Mouse (Mus musculus) left cerebral cortex, postnatal 10 days (tissue): ENCODE results near the gene Nploc4. TPM values are rescaled to one million over a fixed set of nuclear protein-coding genes. Genes with fewer than 3 reads are reported as not detected.
"Not testable (repeated sequence)": the region's sequence is repeated elsewhere in the genome, so short reads cannot be mapped to it uniquely, and the experiment has no call there.

Source experiments
- DNase-seq, 2 experiments: peaks; one replicate each; pipeline ENCODE4 v3.0.0; 2021 to 2022; ENCODE audit warnings: low spot score in 2 of 2, mixed read lengths in 1 of 2; ENCODE audit errors: extremely low spot score in 1 of 2
- intact Hi-C: fragments of 180-260 bp; cut with DNase I; formaldehyde crosslinking; loops from one replicate; pipeline ENCODE4 v1.15.1; 2025
- total RNA-seq, 2 experiments: library from RNA; stranded (reverse); gene quantifications; 2 replicates each; pipeline ENCODE4 v1.2.3; 2021

The Nploc4 gene
- total RNA-seq, 2 experiments from 2014 or later = 63.1 to 70.3 TPM

GRCm38 (mm10) chr11:120359391-120359790 is 78.1 kb downstream of the Nploc4 start:
- intact Hi-C loops = no loop called here
- no peak for DNase-seq

GRCm38 (mm10) chr11:120357791-120358401 is 79.6 kb downstream of the Nploc4 start:
- intact Hi-C loops = no loop called here
- DNase-seq = peak; percentile 82 to 88

DNA sequence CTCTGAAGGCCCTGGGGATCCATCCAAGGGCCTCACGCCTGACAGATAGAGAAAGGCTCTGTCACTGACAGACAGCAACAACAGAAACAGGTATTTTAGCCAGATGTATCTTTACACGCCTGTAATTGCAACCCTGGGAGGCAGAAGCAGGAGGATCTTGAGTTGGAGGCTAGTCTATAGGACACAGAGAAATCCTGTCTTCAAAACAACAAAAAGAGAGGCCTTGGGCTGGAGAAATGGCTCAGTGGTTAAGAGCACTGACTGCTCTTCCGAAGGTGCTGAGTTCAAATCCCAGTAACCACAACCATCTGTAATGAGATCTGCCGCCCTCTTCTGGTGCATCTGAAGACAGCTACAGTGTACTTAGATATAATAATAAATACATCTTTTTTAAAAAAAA is 80.6 kb downstream of the Nploc4 start:
- intact Hi-C loops = no loop called here

GRCm38 (mm10) chr11:120356319-120356840 is 81.1 kb downstream of the Nploc4 start:
- intact Hi-C loops = no loop called here

More for the DNA sequence above, 80.6 kb downstream of the Nploc4 start:
- no peak for DNase-seq

DNA sequence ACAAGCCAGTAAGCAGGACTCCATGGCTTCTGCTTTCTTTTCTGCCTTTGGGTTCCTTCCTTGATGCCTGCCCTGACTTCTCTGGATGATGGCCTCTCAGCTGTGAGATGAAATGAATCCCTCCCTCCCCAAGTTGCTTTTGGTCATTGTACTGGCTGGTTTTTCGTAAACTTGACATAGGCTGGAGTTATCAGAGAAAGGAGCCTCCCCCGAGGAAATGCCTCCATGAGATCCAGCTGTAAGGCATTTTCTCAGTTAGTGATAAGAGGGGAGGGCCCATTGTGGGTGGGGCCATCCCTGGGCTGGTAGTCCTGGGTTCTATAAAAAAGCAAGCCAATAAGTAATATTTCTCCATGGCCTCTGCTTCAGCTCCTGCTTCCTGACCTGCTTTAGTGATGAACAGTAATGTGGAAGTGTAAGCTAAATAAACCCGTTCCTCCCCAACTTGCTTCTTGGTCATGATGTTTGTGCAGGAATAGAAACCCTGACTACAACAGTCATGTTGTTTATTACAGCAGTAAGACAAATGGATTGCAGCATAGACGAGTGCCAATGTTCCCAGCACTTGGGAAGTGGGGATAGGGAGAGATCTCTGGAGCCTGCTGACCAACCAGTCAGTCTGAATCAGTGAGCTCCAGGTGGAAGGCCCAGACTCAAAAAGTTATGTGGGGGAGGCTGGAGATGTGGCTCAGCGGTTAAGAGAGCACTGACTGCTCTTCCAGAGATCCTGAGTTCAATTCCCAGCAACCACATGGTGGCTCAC is 82.0 kb downstream of the Nploc4 start:
- no peak for DNase-seq
- intact Hi-C loops = no loop called here

More at GRCm38 (mm10) chr11:120356319-120356840, 81.1 kb downstream of the Nploc4 start:
- DNase-seq = peak in 1 of 2 experiments; percentile 24

DNA sequence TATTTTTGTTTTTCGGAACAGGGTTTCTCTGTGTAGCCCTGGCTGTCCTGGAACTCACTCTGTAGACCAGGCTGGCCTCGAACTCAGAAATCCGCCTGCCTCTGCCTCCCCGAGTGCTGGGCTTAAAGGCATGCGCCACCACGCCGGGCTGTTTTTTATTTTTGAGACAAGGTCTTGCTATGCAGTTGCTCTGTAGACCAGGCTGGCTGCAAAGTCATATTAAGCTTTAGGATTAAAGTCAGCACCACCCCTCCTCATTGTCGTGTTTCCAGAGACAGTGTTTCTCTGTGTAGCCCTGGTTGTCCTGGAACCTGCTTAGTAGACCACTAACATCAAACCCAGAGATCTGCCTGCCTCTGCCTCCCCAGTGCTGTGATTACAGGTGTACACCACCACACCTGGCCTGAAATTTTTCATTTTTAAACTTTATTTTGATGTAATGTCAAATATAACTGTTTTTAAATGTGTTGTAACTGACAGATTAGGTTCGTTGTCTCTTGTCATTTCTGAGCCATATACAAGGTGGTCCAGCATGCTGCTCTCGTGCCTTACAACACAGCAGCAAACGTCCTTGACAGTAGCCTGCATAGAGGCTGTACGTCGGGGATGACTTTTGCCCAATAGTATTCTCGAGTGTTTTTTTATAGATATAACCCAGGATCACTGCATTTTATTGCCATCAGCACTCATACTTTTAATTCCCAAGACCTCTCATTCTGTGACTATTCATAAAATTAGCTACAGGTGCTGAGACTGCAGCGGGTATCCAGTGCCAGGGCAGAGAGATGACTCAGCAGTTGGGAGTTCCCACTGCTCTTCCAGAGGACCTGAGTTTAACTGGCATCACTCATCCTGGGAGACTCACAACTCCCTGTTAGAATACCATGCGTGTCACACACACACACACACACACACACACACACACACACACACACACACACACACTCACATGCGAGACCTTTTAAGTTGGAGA is 82.9 kb downstream of the Nploc4 start:
- DNase-seq = no peak
- intact Hi-C loops = no loop called here

DNA sequence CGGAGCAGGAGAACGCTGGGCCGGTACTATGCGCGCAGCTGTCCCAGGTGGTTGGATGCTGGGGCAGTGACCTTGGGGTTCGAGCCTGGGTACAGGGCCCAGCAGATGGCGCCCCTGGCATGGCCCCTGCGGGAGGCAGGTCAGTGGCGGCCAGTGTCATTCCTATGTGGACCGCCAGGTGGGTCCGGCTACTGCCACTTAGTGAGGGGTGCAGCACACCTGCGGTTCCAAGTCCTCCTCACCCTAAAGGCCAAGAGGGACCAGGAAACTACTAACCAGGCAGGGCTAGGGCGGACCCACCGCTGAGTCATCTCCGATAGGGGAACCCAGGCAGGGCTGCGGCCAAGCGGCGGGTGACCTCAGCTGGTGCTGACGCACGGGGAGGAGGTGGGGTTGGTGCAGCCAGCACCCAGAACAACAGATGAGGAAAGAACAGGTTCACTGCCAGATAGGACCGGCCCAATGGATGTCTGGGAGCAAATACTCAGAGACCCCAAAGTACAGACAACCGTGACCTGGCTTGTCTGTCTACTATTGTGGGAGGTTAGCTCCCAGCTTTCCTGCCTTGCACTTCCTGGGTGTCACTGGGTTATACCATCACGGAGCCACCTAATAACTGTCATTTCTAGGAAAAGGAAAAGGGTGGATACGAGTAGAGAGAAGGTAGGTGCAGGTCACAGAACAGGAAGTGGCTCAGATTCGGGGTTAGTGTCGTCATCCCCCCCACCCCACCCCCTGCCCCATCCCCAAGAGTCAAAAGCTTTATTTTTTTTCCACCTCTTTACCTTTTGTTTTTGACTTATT is 83.8 kb downstream of the Nploc4 start:
- DNase-seq = peak in 1 of 2 experiments; percentile 86

GRCm38 (mm10) chr11:120352571-120353290 is 84.8 kb downstream of the Nploc4 start:
- peak in 1 of 2 experiments; percentile 81 for DNase-seq
- intact Hi-C loops = no loop called here

More for the DNA sequence above, 83.8 kb downstream of the Nploc4 start:
- intact Hi-C loops = no loop called here

DNA sequence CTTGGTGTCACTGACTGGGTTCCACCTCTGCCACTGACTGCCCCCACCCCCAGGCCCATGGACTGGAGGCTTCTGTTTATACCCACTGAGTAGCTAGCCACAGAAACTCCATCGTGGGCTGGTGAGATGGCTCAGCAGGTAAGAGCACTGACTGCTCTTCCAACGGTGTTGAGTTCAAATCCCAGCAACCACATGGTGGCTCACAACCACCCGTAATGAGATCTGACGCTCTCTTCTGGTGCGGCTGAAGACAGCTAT is 85.5 kb downstream of the Nploc4 start:
- intact Hi-C loops = not testable (repeated sequence)
- DNase-seq = peak in 1 of 2 experiments; percentile 38

GRCm38 (mm10) chr11:120351250-120352092 is 86.0 kb downstream of the Nploc4 start:
- DNase-seq = peak in 1 of 2 experiments; percentile 32
- intact Hi-C loops = no loop called here

DNA sequence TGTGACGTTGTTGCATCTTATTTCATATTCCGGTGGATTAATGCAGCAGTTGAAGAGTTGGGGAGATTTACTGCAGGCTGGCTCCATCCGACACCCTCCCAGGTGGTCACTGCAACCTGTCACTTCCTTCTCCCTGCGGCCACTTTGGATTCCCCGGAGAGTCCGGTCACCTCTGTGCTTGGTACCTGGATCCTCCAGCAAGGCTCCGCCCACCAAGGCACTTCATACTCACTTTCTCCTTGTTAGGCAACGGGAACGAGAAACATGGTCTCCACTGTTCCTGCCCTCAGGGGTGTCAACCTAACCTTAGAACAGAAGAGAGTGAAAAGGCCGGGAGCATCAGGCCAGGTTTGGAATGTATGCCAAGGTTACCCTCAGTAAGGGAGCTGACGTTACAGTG is 86.8 kb downstream of the Nploc4 start:
- intact Hi-C loops = no loop called here
- peak in 1 of 2 experiments; percentile 42 for DNase-seq

GRCm38 (mm10) chr11:120349986-120350702 is 87.4 kb downstream of the Nploc4 start:
- DNase-seq = peak; percentile 71 to 92
- intact Hi-C loops = loop anchor here (2.0 to 5.0 kb wide), 2 partner anchors 117 to 163 kb away; partner anchors contain the start of gene Bahcc1

DNA sequence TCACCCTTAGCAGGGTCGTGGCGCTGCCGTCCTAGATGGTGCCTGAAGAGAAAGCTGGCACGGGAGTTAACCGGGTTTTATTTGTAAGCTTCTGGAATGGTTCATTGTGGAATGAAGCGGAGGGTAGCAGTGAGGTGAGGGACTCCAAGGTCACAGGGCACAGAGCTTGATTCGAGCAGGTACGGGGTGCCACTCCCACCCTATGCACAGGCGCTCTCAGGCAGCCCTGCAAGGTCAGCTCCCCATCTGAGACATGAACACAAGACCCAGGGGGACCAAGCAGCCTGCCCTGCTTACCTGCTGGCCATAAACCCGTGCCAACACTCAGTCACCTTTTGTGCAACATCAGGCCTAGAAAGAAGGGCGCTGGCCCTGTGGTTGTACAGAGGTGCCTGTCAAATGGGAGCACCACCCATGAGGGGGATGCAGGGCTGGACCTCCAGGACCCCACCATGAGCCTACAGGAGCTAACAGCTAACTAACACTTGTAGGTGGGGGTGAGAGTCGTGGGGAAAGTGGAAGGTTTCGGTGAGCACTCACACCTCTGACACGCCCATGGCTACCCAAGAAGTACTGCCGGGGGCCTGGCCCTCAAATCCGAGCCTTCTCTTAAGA is 88.0 kb downstream of the Nploc4 start:
- intact Hi-C loops = loop anchor here (2.0 to 5.0 kb wide), 2 partner anchors 117 to 162 kb away; partner anchors contain the start of gene Bahcc1
- DNase-seq = peak in 1 of 2 experiments; percentile 45

- intact Hi-C loops = loop anchor here (2.0 to 5.0 kb wide), 2 partner anchors 116 to 162 kb away; partner anchors contain the start of gene Bahcc1
- DNase-seq = peak in 1 of 2 experiments; percentile 84
These were observed 88.7 kb downstream of the Nploc4 start for GRCm38 (mm10) chr11:120348684-120349370.
